Comparison of ENCODE assay signal across 23 mouse cellular contexts in the genomic region with DNA sequence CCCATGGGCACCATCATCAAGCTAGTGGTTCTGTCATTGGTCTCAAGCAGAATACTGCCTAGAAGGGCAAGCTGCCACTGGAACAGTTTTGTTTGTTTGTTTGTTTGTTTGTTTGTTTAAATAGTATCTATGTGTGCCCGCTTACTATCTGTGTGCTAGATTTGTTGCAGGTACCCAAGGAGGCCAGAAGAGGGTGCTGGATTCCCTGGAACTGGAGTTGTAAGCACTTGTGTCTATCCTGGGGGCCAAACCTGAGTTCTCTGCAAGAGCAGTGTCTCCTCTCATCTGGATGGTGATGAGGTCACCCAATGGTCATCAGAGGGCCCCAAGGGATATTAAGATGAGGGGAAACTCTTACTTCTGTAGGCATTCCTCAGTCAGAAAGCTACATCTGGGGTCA. TPM values are rescaled to one million over a fixed set of nuclear protein-coding genes. Genes with fewer than 3 reads are reported as not detected.
A peak's percentile ranks its signal among the peaks of the same experiment; 100 is the strongest.
DNase-seq lines count a peak whose midpoint lies in the region; ATAC-seq and TF ChIP-seq lines count a peak whose summit lies in the region.
"Had no signal": no experiment of that assay in that cellular context is flagged by ENCODE, and none has a peak within 500 bp of the region (broad histone marks: within the 10 kb centered on the region; RNA-seq: fewer than 3 reads in every experiment).

No protein-coding gene starts in this region.

- no peak overlapping the region for H3K4me2 ChIP-seq in lung, embryonic 14.5 days
- H3K4me2 ChIP-seq: embryonic facial prominence, embryonic 12.5 days; forebrain, embryonic 13.5 days; hindbrain, embryonic 12.5 days had no signal

- peak; percentile 40 for DNase-seq in kidney, adult 2 months
- no peak for DNase-seq in kidney, adult 8-10 months
- DNase-seq in lung, embryonic 14.5 days: no peak
- DNase-seq in lung, postnatal 25 days (ENCODE audit: low spot score): no peak
- DNase-seq in brain, embryonic 14.5 days (ENCODE audit: low read depth): no peak
- no peak for DNase-seq in T-cell, adult 2 months (ENCODE audit: low spot score)
- no peak for DNase-seq in cerebellum, adult 9-10 months
- DNase-seq: adrenal gland, postnatal 25 days; cerebellum, adult 8-10 months; gastrocnemius, postnatal 36 days; kidney, adult 11 months; layer of hippocampus, postnatal 36 days; liver; lung, adult 18-20 months; retina, postnatal 1 day had no signal

- no peak overlapping the region for H3K4me3 ChIP-seq in kidney, adult 2 months (ENCODE audit: insufficient read depth, low read depth, low read length)
- H3K4me3 ChIP-seq in lung, embryonic 14.5 days (ENCODE audit: low read depth, low read length): no peak overlapping the region
- H3K4me3 ChIP-seq: embryonic facial prominence, embryonic 12.5 days; erythroblast, embryonic 14.5 days; forebrain, embryonic 13.5 days; heart, embryonic 10.5 days; hindbrain, embryonic 12.5 days; midbrain, embryonic 10.5 days had no signal

- H3K9ac ChIP-seq in lung, embryonic 14.5 days: no peak overlapping the region
- H3K9ac ChIP-seq: embryonic facial prominence, embryonic 12.5 days; forebrain, embryonic 13.5 days; hindbrain, embryonic 12.5 days had no signal

- H3K27me3 ChIP-seq in kidney, adult 2 months (replicated peaks; ENCODE audit: control insufficient read depth, insufficient read depth, low read length): no peaks in the 10 kb centered on the region
- H3K27me3 ChIP-seq in lung, embryonic 14.5 days (ENCODE audit: insufficient read depth, low read length): no peaks in the 10 kb centered on the region
- H3K27me3 ChIP-seq: embryonic facial prominence, embryonic 12.5 days; forebrain, embryonic 13.5 days; hindbrain, embryonic 12.5 days had no signal

- no peak for TF ChIP-seq POLR2A in kidney, adult 2 months (IDR thresholded peaks at IDR 0.05; ENCODE audit: low read depth, low read length)
- TF ChIP-seq POLR2A in brain, embryonic 14.5 days (IDR thresholded peaks at IDR 0.05; ENCODE audit: borderline replicate concordance, extremely low read depth, insufficient read depth, insufficient read length, poor library complexity, severe bottlenecking): no peak

- no peak for ATAC-seq in lung, embryonic 14.5 days (ENCODE audit: insufficient read depth)
- ATAC-seq: forebrain, embryonic 13.5 days had no signal

- peaks cover 40% of the 10 kb centered on the region for H3K4me1 ChIP-seq in kidney, adult 2 months (ENCODE audit: control insufficient read depth, insufficient read depth, low read length)
- peaks cover 31% of the 10 kb centered on the region for H3K4me1 ChIP-seq in lung, embryonic 14.5 days (ENCODE audit: insufficient read depth)

- peak; percentile 42; the same call in 1 of the 2 replicates for TF ChIP-seq CTCF in kidney, adult 2 months (conservative IDR thresholded peaks at IDR 0.05; ENCODE audit: insufficient read depth, insufficient read length, low read depth, low read length)
- peak; percentile 14; the same call in 1 of the 2 replicates for TF ChIP-seq CTCF in lung, embryonic 14.5 days (IDR thresholded peaks at IDR 0.05; ENCODE audit: low read depth)
- TF ChIP-seq CTCF in brain, embryonic 14.5 days (IDR thresholded peaks at IDR 0.05; ENCODE audit: borderline replicate concordance, extremely low read depth, insufficient read depth, insufficient read length): peak; percentile 6; the same call in 1 of the 2 replicates

- no peaks in the 10 kb centered on the region for H3K9me3 ChIP-seq in lung, embryonic 14.5 days (ENCODE audit: low read depth, low read length)
- H3K9me3 ChIP-seq: embryonic facial prominence, embryonic 12.5 days; forebrain, embryonic 13.5 days; heart, embryonic 10.5 days; hindbrain, embryonic 12.5 days; midbrain, embryonic 10.5 days had no signal

- no peak overlapping the region for H3K27ac ChIP-seq in kidney, adult 2 months (ENCODE audit: insufficient read depth, low read depth, low read length)
- no peak overlapping the region for H3K27ac ChIP-seq in lung, embryonic 14.5 days (ENCODE audit: low read depth)
- H3K27ac ChIP-seq: embryonic facial prominence, embryonic 12.5 days; forebrain, embryonic 13.5 days; heart, embryonic 10.5 days; hindbrain, embryonic 12.5 days; macrophage; midbrain, embryonic 10.5 days had no signal

- 96% methylated on average over 1 of the region's 1 CpGs for WGBS in kidney, adult 2 months
- 75% methylated on average over 1 of the region's 1 CpGs for WGBS in lung, embryonic 14.5 days

- H3K36me3 ChIP-seq in kidney, adult 2 months (ENCODE audit: control insufficient read depth, insufficient read depth, low read length): no peaks in the 10 kb centered on the region
- H3K36me3 ChIP-seq in lung, embryonic 14.5 days (ENCODE audit: insufficient read depth): no peaks in the 10 kb centered on the region
- H3K36me3 ChIP-seq: hindbrain, embryonic 12.5 days; midbrain, embryonic 10.5 days had no signal

RNA-seq across cellular contexts. Expression of gene Kazn, which starts 55.6 kb away (rescaled TPM):
- 76.1 and 80.8 TPM in 2 replicates for polyA plus RNA-seq in kidney, adult 2 months (2012; rRNA removed)
- polyA plus RNA-seq in lung, embryonic 14.5 days (2014; fragmentation: Nextera tagmentation; extraction: Ambion mirVana): 12.8 and 14.1 TPM in 2 replicates
- 38.3 and 61.2 TPM in 2 replicates for polyA plus RNA-seq in brain, embryonic 14.5 days (2012; rRNA removed)
- polyA plus RNA-seq: C2C12, macrophage had no signal
